ENCODE assay signal across 17 mouse cellular contexts in the genomic region with DNA sequence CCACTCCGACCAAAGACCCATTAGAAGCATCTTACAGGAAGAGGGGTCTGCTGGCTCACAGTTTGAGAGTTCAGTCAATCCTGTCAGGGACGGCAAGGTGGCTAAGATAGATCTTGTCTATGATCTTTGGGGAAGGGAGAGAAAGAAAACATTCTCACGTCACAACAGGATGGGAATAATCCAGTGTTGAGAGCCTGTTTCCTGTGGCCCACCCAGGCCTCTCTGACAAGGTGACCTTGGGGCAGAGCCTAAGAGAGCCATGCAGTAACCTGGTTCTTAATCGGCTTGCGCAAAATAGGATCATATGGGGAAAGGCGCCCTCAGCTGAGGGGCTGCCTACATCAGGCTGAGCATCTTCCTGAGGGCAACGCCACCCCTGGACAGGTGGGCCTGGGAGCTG. TPM values are rescaled to one million over a fixed set of nuclear protein-coding genes. Genes with fewer than 3 reads are reported as not detected.
"Had no signal": no experiment of that assay in that cellular context is flagged by ENCODE, and none has a peak within 500 bp of the region (broad histone marks: within the 10 kb centered on the region; RNA-seq: fewer than 3 reads in every experiment).

No protein-coding gene starts in this region.

- H3K9me3 ChIP-seq: neural tube, embryonic 13.5 days; neural tube, embryonic 15.5 days; stomach, embryonic 15.5 days had no signal

- H3K9ac ChIP-seq: neural tube, embryonic 13.5 days; neural tube, embryonic 15.5 days; stomach, embryonic 15.5 days had no signal

- H3K4me3 ChIP-seq: neural tube, embryonic 13.5 days; neural tube, embryonic 15.5 days; stomach, embryonic 15.5 days had no signal

- H3K27ac ChIP-seq: neural tube, embryonic 13.5 days; neural tube, embryonic 15.5 days; stomach, embryonic 15.5 days; stomach, postnatal 0 days had no signal

- H3K27me3 ChIP-seq: neural tube, embryonic 15.5 days; stomach, embryonic 15.5 days had no signal

- H3K36me3 ChIP-seq: neural tube, embryonic 13.5 days; neural tube, embryonic 15.5 days; stomach, embryonic 15.5 days had no signal

- H3K4me2 ChIP-seq: neural tube, embryonic 13.5 days; neural tube, embryonic 15.5 days; stomach, embryonic 15.5 days had no signal

- DNase-seq: retina, postnatal 1 day; right cerebral cortex, adult 18-20 months; right cerebral cortex, postnatal 14 days; right cerebral cortex, postnatal 25 days; right cerebral cortex, postnatal 4 days; spleen, adult 18-20 months; thymus, adult 18-20 months had no signal

RNA-seq across cellular contexts. Expression of a gene that starts 55.3 kb away (rescaled TPM):
- total RNA-seq: neutrophil, adult 5-6 weeks had no signal
- polyA plus RNA-seq: neural tube, embryonic 13.5 days; neural tube, embryonic 15.5 days; spleen, adult 2 months; stomach, embryonic 14.5 days; stomach, embryonic 15.5 days; stomach, embryonic 16.5 days; stomach, postnatal 0 days; thymus, postnatal 0 days; urinary bladder, adult 2 months had no signal
